Mouse (Mus musculus): ENCODE data around the gene Gm49342.

Gene Gm49342

GRCm38 (mm10) chr14:50981837-50982236 lies 37.5 kb downstream of the Gm49342 start:
- DNase-seq, result peak; percentile 43 to 52

DNA sequence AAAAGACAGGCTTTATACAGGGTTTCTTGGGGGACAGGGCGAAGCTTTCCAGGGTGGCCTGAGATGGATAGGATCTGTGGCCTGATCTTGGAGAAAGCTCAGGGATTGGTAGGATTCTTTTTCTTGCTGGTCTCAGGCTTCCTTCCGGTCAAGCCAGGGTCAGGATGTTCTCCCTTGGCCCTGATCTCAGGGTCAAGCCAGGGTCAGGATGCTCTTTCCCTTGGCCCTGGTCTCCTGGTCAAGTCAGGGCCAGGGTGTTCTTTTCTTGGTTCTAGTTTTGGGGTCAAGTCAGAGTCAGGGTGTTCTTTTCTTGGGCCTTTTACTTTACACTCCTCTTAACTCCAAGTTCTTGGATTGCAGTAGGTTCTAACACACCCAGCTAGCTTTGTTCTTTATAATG lies 43.4 kb downstream of the Gm49342 start:
- no peak for DNase-seq

GRCm38 (mm10) chr14:50991037-50991436 lies 46.7 kb downstream of the Gm49342 start:
- DNase-seq, result no peak

DNA sequence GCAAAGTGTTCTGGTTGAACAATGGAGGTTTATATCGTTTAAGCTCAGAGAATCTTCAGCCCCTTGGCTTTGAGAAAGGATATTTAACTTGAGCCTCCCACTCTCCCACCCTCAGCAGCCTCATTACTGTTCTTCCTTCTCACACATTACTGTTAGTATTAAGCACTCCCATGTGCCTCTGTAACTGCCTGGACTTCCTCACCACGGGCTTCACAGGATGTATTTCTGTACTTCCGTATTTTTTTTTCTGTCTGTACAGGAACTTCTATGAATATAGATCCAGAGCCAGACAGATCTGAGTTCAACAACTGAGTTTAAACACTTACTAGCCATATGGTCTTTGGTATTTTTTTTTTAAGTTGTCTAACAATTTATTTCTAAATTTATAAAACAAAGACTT lies 52.8 kb downstream of the Gm49342 start:
- DNase-seq, result peak; percentile 35 to 41

GRCm38 (mm10) chr14:50997999-50998666 lies 53.8 kb downstream of the Gm49342 start:
- DNase-seq, result no peak

DNA sequence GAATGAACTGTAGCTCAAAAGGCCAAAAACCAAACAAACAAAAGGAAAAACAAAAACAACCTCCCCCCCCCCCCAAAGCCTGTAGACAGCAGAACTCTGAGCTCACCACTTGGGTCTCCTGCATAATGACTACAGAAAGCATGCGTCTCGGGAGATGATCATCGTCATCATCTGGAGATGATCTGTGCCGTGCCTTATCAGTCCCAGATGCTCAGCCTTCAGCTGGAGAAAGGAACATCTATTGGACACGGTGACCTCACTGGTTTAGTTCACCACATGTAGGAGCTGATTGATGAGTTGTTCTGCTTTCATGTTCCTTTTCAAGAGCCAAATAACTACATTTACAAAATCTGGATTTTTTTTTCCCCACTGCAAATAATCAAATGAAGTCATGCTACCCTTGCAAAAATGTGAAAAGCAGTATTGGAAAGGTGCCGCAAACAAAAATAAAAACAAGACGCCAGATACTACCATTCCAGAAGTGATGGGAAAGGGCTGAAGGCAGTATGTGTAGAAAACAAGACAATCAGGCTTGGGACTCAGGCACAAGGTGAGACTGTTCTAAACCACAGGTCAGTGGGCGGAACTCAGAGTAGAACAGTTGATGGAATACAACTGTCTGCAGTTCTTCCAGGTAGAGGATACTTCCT lies 63.0 kb downstream of the Gm49342 start, which contains the start of gene Rnase10:
TSS of gene Rnase10 (plus strand) at position 600 of the 650 bp plus-strand sequence.
- no peak for DNase-seq

GRCm38 (mm10) chr14:51007914-51008713 lies 63.8 kb downstream of the Gm49342 start:
- no peak for DNase-seq

- DNase-seq, result no peak
Observed at GRCm38 (mm10) chr14:51008781-51009180, 64.5 kb downstream of the Gm49342 start.

DNA sequence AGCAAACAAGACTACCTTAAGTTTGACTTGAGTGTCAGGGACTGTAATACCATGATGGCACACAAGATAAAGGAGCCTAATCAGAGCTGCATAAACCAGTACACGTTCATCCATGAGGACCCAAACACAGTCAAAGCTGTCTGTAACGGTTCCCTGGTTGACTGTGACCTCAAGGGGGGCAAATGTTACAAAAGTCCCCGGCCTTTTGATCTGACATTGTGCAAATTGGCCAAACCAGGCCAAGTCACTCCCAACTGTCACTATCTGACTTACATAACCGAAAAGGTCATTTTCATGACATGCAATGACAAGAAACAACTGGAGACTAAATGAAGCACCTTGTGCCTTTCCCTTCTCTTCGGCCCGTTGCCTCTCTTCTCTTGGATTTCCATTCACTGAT lies 65.3 kb downstream of the Gm49342 start:
- no peak for DNase-seq
